Mouse (Mus musculus) natural killer cell, adult 2 months (primary cell): ENCODE data around the gene Crebzf.

Source experiments
- DNase-seq, 2 experiments: peaks; one replicate each; pipeline ENCODE4 v3.0.0; 2022; ENCODE audit warnings: low spot score in 2 of 2

Gene Crebzf

GRCm38 (mm10) chr7:90442518-90443080, at the start of gene Crebzf:
Crebzf (plus strand) TSS chr7:90442729.
- DNase-seq = peak; percentile 94 to 96

GRCm38 (mm10) chr7:90395073-90395472, 47.5 kb upstream of the Crebzf start:
- no peak for DNase-seq

GRCm38 (mm10) chr7:90395928-90396327, 46.6 kb upstream of the Crebzf start:
- no peak for DNase-seq

GRCm38 (mm10) chr7:90409934-90410333, 32.6 kb upstream of the Crebzf start:
- DNase-seq = peak; percentile 49 to 69

GRCm38 (mm10) chr7:90426020-90427001, 16.2 kb upstream of the Crebzf start, which contains the start of gene Ccdc89:
Ccdc89 (plus strand) TSS chr7:90426577.
- DNase-seq = peak; percentile 31 to 43

- no peak for DNase-seq
These were observed 15.5 kb upstream of the Crebzf start for GRCm38 (mm10) chr7:90427006-90427405.

- DNase-seq = no peak
These were observed 10.3 kb upstream of the Crebzf start for GRCm38 (mm10) chr7:90432221-90432620.

- DNase-seq = no peak
These were observed 2.5 kb upstream of the Crebzf start for GRCm38 (mm10) chr7:90440044-90440443.

- DNase-seq = no peak
These were observed 459 bp upstream of the Crebzf start for GRCm38 (mm10) chr7:90442070-90442469.

GRCm38 (mm10) chr7:90443101-90444091, 867 bp downstream of the Crebzf start:
- peak; percentile 67 to 71 for DNase-seq

- DNase-seq = no peak
These were observed 1.7 kb downstream of the Crebzf start for GRCm38 (mm10) chr7:90444206-90444605.

GRCm38 (mm10) chr7:90456149-90456844, 13.8 kb downstream of the Crebzf start:
- DNase-seq = no peak

- peak; percentile 79 to 83 for DNase-seq
These were observed 14.4 kb downstream of the Crebzf start, which contains the start of gene Tmem126a for GRCm38 (mm10) chr7:90456845-90457468. Tmem126a (minus strand) TSS chr7:90457229.

- DNase-seq = no peak
These were observed 15.0 kb downstream of the Crebzf start for GRCm38 (mm10) chr7:90457517-90457916.

- no peak for DNase-seq
These were observed 17.8 kb downstream of the Crebzf start for GRCm38 (mm10) chr7:90460330-90460729.

GRCm38 (mm10) chr7:90460930-90461329, 18.4 kb downstream of the Crebzf start:
- DNase-seq = peak; percentile 34 to 43

GRCm38 (mm10) chr7:90461441-90461840, 18.9 kb downstream of the Crebzf start:
- no peak for DNase-seq

- no peak for DNase-seq
These were observed 31.0 kb downstream of the Crebzf start for GRCm38 (mm10) chr7:90473511-90473910.

- peak; percentile 99 for DNase-seq
These were observed 33.3 kb downstream of the Crebzf start, which contains the start of gene Tmem126b for GRCm38 (mm10) chr7:90475793-90476312. Tmem126b (minus strand) TSS chr7:90476001.
